Mouse (Mus musculus) intestine, embryonic 16.5 days (tissue): ENCODE results near the gene Tnr. TPM values are rescaled to one million over a fixed set of nuclear protein-coding genes. Genes with fewer than 3 reads are reported as not detected.

Experiments used
- ATAC-seq: fragments of 200-750 bp; cut with Nextera tagmentation; 2 replicates; pipeline ENCODE4 v1.8.0; 2017; ENCODE audit warnings: moderate TSS enrichment, moderate library complexity
- H3K27ac ChIP-seq: fragments of 300-500 bp; sonication (generic); 2 replicates; pipeline ENCODE4 v1.5.1; 2014; ENCODE audit warnings: mild to moderate bottlenecking, low read length
- H3K27me3 ChIP-seq: fragments of 300-500 bp; sonication (generic); replicated peaks from 2 replicates; pipeline ENCODE4 v1.6.1; 2014; ENCODE audit warnings: low read length, control low read depth, mixed read lengths; ENCODE audit not compliant: control insufficient read depth, insufficient read depth
- H3K36me3 ChIP-seq: fragments of 300-500 bp; sonication (generic); 2 replicates; pipeline ENCODE4 v1.6.1; 2014; ENCODE audit warnings: low read length, control low read depth; ENCODE audit not compliant: control insufficient read depth, insufficient read depth
- H3K4me1 ChIP-seq: fragments of 300-500 bp; sonication (generic); 2 replicates; pipeline ENCODE4 v1.6.1; 2014; ENCODE audit warnings: low read length, control low read depth, mixed read lengths; ENCODE audit not compliant: control insufficient read depth, insufficient read depth
- H3K4me2 ChIP-seq: fragments of 300-500 bp; sonication (generic); 2 replicates; pipeline ENCODE4 v1.6.1; 2014; ENCODE audit warnings: low read depth, low read length, control low read depth
- H3K4me3 ChIP-seq: fragments of 300-500 bp; sonication (generic); 2 replicates; pipeline ENCODE4 v1.5.1; 2014; ENCODE audit warnings: mild to moderate bottlenecking, low read length
- H3K9ac ChIP-seq: fragments of 300-500 bp; sonication (generic); 2 replicates; pipeline ENCODE4 v1.6.1; 2014; ENCODE audit warnings: low read depth, low read length
- H3K9me3 ChIP-seq: fragments of 300-500 bp; sonication (generic); 2 replicates; pipeline ENCODE4 v1.6.1; 2016; ENCODE audit warnings: low read length, control low read depth; ENCODE audit not compliant: control insufficient read depth
- WGBS: fragments of 180-500 bp; shearing (Covaris S2); extraction: QIAGEN DNeasy Blood & Tissue Kit; methylation state at CpG from one replicate; pipeline ENCODE4 v1.1.7; 2014; 5-methylcytosine and 5-hydroxymethylcytosine counted together
- polyA plus RNA-seq: library from polyadenylated mRNA; unstranded; fragments of >200 nt; fragmentation: Nextera tagmentation; extraction: Ambion mirVana; gene quantifications from 2 replicates; pipeline ENCODE4 v1.2.1, GENCODE M21; 2015

Tnr gene
- polyA plus RNA-seq, 1 experiment from 2014 or later: 0.20 TPM

DNA sequence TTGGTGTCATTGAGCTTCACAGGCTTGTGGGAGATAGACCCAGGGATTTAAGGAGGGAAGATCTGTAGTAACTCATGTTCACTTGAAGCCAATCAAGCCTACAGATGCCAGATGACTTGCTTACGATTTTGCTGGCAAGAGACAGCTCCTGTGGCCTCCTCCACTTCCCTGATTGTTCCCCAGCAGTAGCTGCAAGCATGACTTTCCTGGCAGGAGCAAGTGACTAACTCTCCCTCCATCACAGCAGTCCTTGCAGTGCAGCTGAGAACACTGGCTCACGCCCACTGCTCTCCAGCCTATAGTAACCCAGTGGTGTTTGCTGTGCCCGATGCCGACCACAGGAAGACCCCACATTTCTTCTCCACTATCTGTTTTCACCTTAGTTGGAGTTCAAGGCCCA, 356.3 kb downstream of the Tnr start:
- no peaks in the 10 kb centered on the region for H3K4me1 ChIP-seq
- 77% methylated on average over 4 of the region's 4 CpGs for whole genome bisulfite sequencing
- H3K9me3 ChIP-seq: no peaks in the 10 kb centered on the region
- H3K4me3 ChIP-seq: no peak overlapping the region
- no peaks in the 10 kb centered on the region for H3K27me3 ChIP-seq
- H3K36me3 ChIP-seq: no peaks in the 10 kb centered on the region
- no peak overlapping the region for H3K27ac ChIP-seq
- ATAC-seq: no peak
- H3K9ac ChIP-seq: no peak overlapping the region
- H3K4me2 ChIP-seq: no peak overlapping the region

DNA sequence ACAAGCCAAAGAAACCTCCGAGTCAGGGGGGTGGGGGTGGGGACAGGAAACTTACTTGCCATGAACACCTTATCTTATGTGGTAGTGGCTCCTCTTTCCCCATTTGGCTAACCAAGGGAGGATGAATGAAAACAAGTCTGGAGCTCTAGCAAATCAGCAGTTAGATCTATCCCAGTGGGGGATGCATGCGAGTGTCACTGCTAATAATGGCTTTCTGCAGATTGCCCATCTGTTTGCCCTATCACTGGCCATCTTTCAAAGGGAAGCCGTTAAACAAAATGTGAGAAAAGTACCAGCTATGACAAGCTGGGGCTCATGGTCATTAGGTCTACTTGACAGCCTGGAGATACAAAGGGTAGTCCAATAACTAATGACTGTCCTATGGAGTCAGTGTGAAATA, 361.9 kb downstream of the Tnr start:
- Histone ChIP-seq H3K4me1 (no peaks in the 10 kb centered on the region), H3K36me3 (no peaks in the 10 kb centered on the region), H3K9ac (no peak overlapping the region), H3K4me2 (no peak overlapping the region), H3K27ac (no peak overlapping the region), H3K9me3 (no peaks in the 10 kb centered on the region), H3K4me3 (no peak overlapping the region), H3K27me3 (no peaks in the 10 kb centered on the region)
- ATAC-seq: no peak
- 61% methylated on average over 3 of the region's 3 CpGs for WGBS

GRCm38 (mm10) chr1:159888611-159889010, 365.0 kb downstream of the Tnr start:
- 90% methylated on average over 5 of the region's 5 CpGs for WGBS

GRCm38 (mm10) chr1:159889012-159889765, 365.6 kb downstream of the Tnr start:
- Histone ChIP-seq H3K4me3 (no peak overlapping the region), H3K4me2 (no peak overlapping the region), H3K27me3 (no peaks in the 10 kb centered on the region), H3K4me1 (no peaks in the 10 kb centered on the region), H3K9ac (no peak overlapping the region), H3K9me3 (no peaks in the 10 kb centered on the region), H3K27ac (no peak overlapping the region), H3K36me3 (no peaks in the 10 kb centered on the region)
- peak; percentile 78 for ATAC-seq
- WGBS: 79% methylated on average over 17 of the region's 17 CpGs

More at GRCm38 (mm10) chr1:159888611-159889010, 365.0 kb downstream of the Tnr start:
- Histone ChIP-seq H3K27ac (no peak overlapping the region), H3K4me1 (no peaks in the 10 kb centered on the region), H3K9me3 (no peaks in the 10 kb centered on the region), H3K4me2 (no peak overlapping the region), H3K4me3 (no peak overlapping the region), H3K27me3 (no peaks in the 10 kb centered on the region), H3K9ac (no peak overlapping the region), H3K36me3 (no peaks in the 10 kb centered on the region)
- 0 out of 2 replicates have a peak, but pooled peaks have one; percentile 5 for ATAC-seq

GRCm38 (mm10) chr1:159890524-159890923, 367.0 kb downstream of the Tnr start:
- Histone ChIP-seq H3K4me1 (no peaks in the 10 kb centered on the region), H3K4me3 (no peak overlapping the region), H3K4me2 (no peak overlapping the region), H3K9ac (no peak overlapping the region), H3K36me3 (no peaks in the 10 kb centered on the region), H3K9me3 (no peaks in the 10 kb centered on the region), H3K27ac (no peak overlapping the region), H3K27me3 (no peaks in the 10 kb centered on the region)
- no peak for ATAC-seq
- whole genome bisulfite sequencing: 82% methylated on average over 5 of the region's 5 CpGs

DNA sequence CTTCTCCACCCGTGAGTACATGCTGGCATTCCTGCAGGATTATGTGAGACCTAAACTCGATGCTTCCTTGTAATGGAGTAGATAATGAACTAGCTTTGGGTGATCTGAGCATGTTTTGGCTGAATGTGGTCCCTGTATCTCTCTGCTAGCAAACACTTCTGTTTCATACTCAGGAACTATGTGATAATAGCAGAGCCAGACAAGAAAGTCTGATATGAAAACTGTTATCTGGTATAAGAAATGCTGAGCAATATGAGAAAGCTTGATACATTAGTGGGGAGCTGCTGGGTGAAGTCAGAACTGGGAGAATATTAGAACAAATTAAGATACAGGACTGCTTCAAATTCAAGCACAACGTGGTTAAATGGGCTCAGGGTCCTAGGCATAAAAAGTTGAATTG, 371.5 kb downstream of the Tnr start:
- no peaks in the 10 kb centered on the region for H3K36me3 ChIP-seq
- no peak overlapping the region for H3K27ac ChIP-seq
- ATAC-seq: no peak
- H3K4me1 ChIP-seq: no peaks in the 10 kb centered on the region
- WGBS: 68% methylated on average over 3 of the region's 3 CpGs
- no peak overlapping the region for H3K9ac ChIP-seq
- no peaks in the 10 kb centered on the region for H3K27me3 ChIP-seq
- H3K9me3 ChIP-seq: no peaks in the 10 kb centered on the region
- H3K4me3 ChIP-seq: no peak overlapping the region
- H3K4me2 ChIP-seq: no peak overlapping the region

- WGBS: 76% methylated on average over 3 of the region's 3 CpGs
- no peak overlapping the region for H3K4me2 ChIP-seq
- no peaks in the 10 kb centered on the region for H3K27me3 ChIP-seq
- ATAC-seq: no peak
- no peak overlapping the region for H3K4me3 ChIP-seq
- H3K9ac ChIP-seq: no peak overlapping the region
- no peak overlapping the region for H3K27ac ChIP-seq
- H3K36me3 ChIP-seq: no peaks in the 10 kb centered on the region
- no peaks in the 10 kb centered on the region for H3K9me3 ChIP-seq
- H3K4me1 ChIP-seq: no peaks in the 10 kb centered on the region
Measured at GRCm38 (mm10) chr1:159899991-159900390, 376.4 kb downstream of the Tnr start.

DNA sequence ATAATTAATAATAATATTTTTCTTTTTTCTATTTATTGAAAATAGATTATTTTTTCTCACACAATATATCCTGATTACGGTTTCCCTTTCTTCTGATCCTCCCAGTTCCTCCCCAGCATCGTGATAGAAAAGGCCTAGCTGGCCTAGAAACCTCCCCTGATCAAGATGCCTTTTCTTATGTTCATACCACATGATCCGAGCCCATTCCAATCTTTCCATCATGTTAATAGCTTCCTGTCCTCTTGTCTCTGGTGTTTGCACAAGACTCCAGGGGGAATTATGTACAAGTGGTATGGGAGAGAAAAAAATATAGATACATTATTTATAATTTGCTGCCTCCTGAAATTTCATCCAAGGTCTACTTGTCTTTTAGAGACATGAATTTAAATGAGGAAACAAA, 377.1 kb downstream of the Tnr start:
- Histone ChIP-seq H3K4me2 (no peak overlapping the region), H3K9me3 (no peaks in the 10 kb centered on the region), H3K9ac (no peak overlapping the region), H3K36me3 (no peaks in the 10 kb centered on the region), H3K27me3 (no peaks in the 10 kb centered on the region), H3K4me1 (no peaks in the 10 kb centered on the region), H3K27ac (no peak overlapping the region), H3K4me3 (no peak overlapping the region)
- 43% methylated on average over 3 of the region's 3 CpGs for WGBS
- no peak for ATAC-seq

DNA sequence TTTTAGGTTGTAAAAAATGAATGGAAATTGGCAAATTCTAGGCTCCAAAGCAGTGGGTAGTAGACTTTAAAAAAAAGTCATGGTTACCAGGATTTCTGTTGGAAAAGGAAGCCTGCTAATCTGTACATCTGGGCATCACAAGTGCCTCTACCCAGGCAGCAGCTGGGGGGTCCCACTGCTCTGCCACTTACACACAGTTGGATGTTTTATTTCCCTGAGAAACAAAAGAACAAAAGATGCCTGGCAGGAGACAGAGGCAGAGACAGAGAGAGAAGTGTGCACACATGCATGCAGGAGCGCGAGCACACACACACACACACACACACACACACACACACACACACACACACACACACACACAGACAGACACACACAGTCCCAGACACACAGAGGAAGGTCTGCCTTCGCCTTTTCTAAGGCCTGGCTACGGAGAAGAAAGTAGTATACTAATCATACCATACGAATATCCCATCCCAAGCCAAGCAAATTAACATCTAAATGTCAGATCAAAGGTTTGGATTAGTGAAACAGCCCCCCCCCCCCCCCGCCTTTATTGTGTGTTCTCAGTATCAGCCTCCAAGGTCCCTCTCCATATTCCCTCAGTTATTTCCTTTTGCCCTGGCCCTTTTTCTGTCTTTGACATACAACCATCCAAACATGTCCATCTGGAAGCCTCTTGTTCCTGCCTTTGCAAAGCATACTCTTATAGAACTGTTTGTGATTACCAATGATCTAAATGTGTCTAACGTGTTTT, 378.0 kb downstream of the Tnr start:
- WGBS: 79% methylated on average over 7 of the region's 7 CpGs
- no peaks in the 10 kb centered on the region for H3K9me3 ChIP-seq
- ATAC-seq: no peak

More for the DNA sequence above, 378.0 kb downstream of the Tnr start:
- H3K4me3 ChIP-seq: no peak overlapping the region
- H3K4me2 ChIP-seq: no peak overlapping the region
- H3K9ac ChIP-seq: no peak overlapping the region
- no peaks in the 10 kb centered on the region for H3K27me3 ChIP-seq
- H3K27ac ChIP-seq: no peak overlapping the region
- no peaks in the 10 kb centered on the region for H3K4me1 ChIP-seq
- no peaks in the 10 kb centered on the region for H3K36me3 ChIP-seq
